Mouse (Mus musculus): Measurements from ENCODE around the gene Arfgef3. TPM values are rescaled to one million over a fixed set of nuclear protein-coding genes. Genes with fewer than 3 reads are reported as not detected.

Arfgef3 gene
- polyA plus RNA-seq, 1 experiment: not detected

- WGBS: 48% methylated on average over 2 of the region's 2 CpGs
- no peak for TF ChIP-seq CTCF (IDR thresholded peaks at IDR 0.05; ENCODE audit: insufficient read depth, low read depth, low read length)
- TF ChIP-seq POLR2A (IDR thresholded peaks at IDR 0.05; ENCODE audit: insufficient read depth, low read depth, low read length): no peak
- H3K4me3 ChIP-seq (ENCODE audit: insufficient read depth, low read depth, low read length): no peak overlapping the region
These were observed 43.6 kb downstream of the Arfgef3 start for GRCm38 (mm10) chr10:18700117-18700516.

GRCm38 (mm10) chr10:18699151-18699550, 44.6 kb downstream of the Arfgef3 start:
- WGBS: 95% methylated on average over 2 of the region's 2 CpGs

More at GRCm38 (mm10) chr10:18700117-18700516, 43.6 kb downstream of the Arfgef3 start:
- no peaks in the 10 kb centered on the region; the same call in 1 of the 2 replicates for H3K4me1 ChIP-seq (ENCODE audit: control insufficient read depth, insufficient read depth, low read length)
- no peak overlapping the region for H3K27ac ChIP-seq (ENCODE audit: insufficient read depth, low read depth, low read length)

GRCm38 (mm10) chr10:18696461-18696860, 47.3 kb downstream of the Arfgef3 start:
- Histone ChIP-seq H3K27ac (ENCODE audit: insufficient read depth, low read depth, low read length) (no peak overlapping the region), H3K4me3 (ENCODE audit: insufficient read depth, low read depth, low read length) (no peak overlapping the region), H3K4me1 (ENCODE audit: control insufficient read depth, insufficient read depth, low read length) (no peaks in the 10 kb centered on the region; the same call in 1 of the 2 replicates)
- 67% methylated on average over 6 of the region's 6 CpGs for WGBS
- TF ChIP-seq CTCF (IDR thresholded peaks at IDR 0.05; ENCODE audit: insufficient read depth, low read depth, low read length) (no peak), POLR2A (IDR thresholded peaks at IDR 0.05; ENCODE audit: insufficient read depth, low read depth, low read length) (no peak)

More at GRCm38 (mm10) chr10:18699151-18699550, 44.6 kb downstream of the Arfgef3 start:
- Histone ChIP-seq H3K4me3 (ENCODE audit: insufficient read depth, low read depth, low read length) (no peak overlapping the region), H3K27ac (ENCODE audit: insufficient read depth, low read depth, low read length) (no peak overlapping the region), H3K4me1 (ENCODE audit: control insufficient read depth, insufficient read depth, low read length) (no peaks in the 10 kb centered on the region; the same call in 1 of the 2 replicates)
- TF ChIP-seq CTCF (IDR thresholded peaks at IDR 0.05; ENCODE audit: insufficient read depth, low read depth, low read length): no peak
- TF ChIP-seq POLR2A (IDR thresholded peaks at IDR 0.05; ENCODE audit: insufficient read depth, low read depth, low read length): no peak

- H3K4me1 ChIP-seq (ENCODE audit: control insufficient read depth, insufficient read depth, low read length): no peaks in the 10 kb centered on the region
- no peak for TF ChIP-seq POLR2A (IDR thresholded peaks at IDR 0.05; ENCODE audit: insufficient read depth, low read depth, low read length)
- TF ChIP-seq CTCF (IDR thresholded peaks at IDR 0.05; ENCODE audit: insufficient read depth, low read depth, low read length): no peak
- H3K4me3 ChIP-seq (ENCODE audit: insufficient read depth, low read depth, low read length): no peak overlapping the region
- H3K27ac ChIP-seq (ENCODE audit: insufficient read depth, low read depth, low read length): no peak overlapping the region
- 44% methylated on average over 2 of the region's 2 CpGs for WGBS
These were observed 55.5 kb downstream of the Arfgef3 start for GRCm38 (mm10) chr10:18688234-18688633.

GRCm38 (mm10) chr10:18681385-18681954, 62.3 kb downstream of the Arfgef3 start:
- Histone ChIP-seq H3K27ac (ENCODE audit: insufficient read depth, low read depth, low read length) (no peak overlapping the region), H3K4me1 (ENCODE audit: control insufficient read depth, insufficient read depth, low read length) (no peaks in the 10 kb centered on the region), H3K4me3 (ENCODE audit: insufficient read depth, low read depth, low read length) (no peak overlapping the region)
- 89% methylated on average over 2 of the region's 2 CpGs for WGBS
- TF ChIP-seq CTCF (IDR thresholded peaks at IDR 0.05; ENCODE audit: insufficient read depth, low read depth, low read length) (no peak), POLR2A (IDR thresholded peaks at IDR 0.05; ENCODE audit: insufficient read depth, low read depth, low read length) (no peak)

- no peaks in the 10 kb centered on the region for H3K4me1 ChIP-seq (ENCODE audit: control insufficient read depth, insufficient read depth, low read length)
- WGBS: 78% methylated on average over 3 of the region's 3 CpGs
- H3K4me3 ChIP-seq (ENCODE audit: insufficient read depth, low read depth, low read length): no peak overlapping the region
- no peak overlapping the region for H3K27ac ChIP-seq (ENCODE audit: insufficient read depth, low read depth, low read length)
- TF ChIP-seq CTCF (IDR thresholded peaks at IDR 0.05; ENCODE audit: insufficient read depth, low read depth, low read length): no peak
- no peak for TF ChIP-seq POLR2A (IDR thresholded peaks at IDR 0.05; ENCODE audit: insufficient read depth, low read depth, low read length)
These were observed 62.9 kb downstream of the Arfgef3 start for GRCm38 (mm10) chr10:18680661-18681384.

GRCm38 (mm10) chr10:18678836-18679235, 64.9 kb downstream of the Arfgef3 start:
- Histone ChIP-seq H3K4me1 (ENCODE audit: control insufficient read depth, insufficient read depth, low read length) (no peaks in the 10 kb centered on the region), H3K27ac (ENCODE audit: insufficient read depth, low read depth, low read length) (no peak overlapping the region), H3K4me3 (ENCODE audit: insufficient read depth, low read depth, low read length) (no peak overlapping the region)
- TF ChIP-seq POLR2A (IDR thresholded peaks at IDR 0.05; ENCODE audit: insufficient read depth, low read depth, low read length) (no peak), CTCF (IDR thresholded peaks at IDR 0.05; ENCODE audit: insufficient read depth, low read depth, low read length) (no peak)
- 96% methylated on average over 4 of the region's 4 CpGs for WGBS

- WGBS: 94% methylated on average over 11 of the region's 11 CpGs
- TF ChIP-seq POLR2A (IDR thresholded peaks at IDR 0.05; ENCODE audit: insufficient read depth, low read depth, low read length) (no peak), CTCF (IDR thresholded peaks at IDR 0.05; ENCODE audit: insufficient read depth, low read depth, low read length) (no peak)
- Histone ChIP-seq H3K4me3 (ENCODE audit: insufficient read depth, low read depth, low read length) (no peak overlapping the region), H3K4me1 (ENCODE audit: control insufficient read depth, insufficient read depth, low read length) (no peaks in the 10 kb centered on the region), H3K27ac (ENCODE audit: insufficient read depth, low read depth, low read length) (no peak overlapping the region)
These were observed 79.0 kb downstream of the Arfgef3 start for GRCm38 (mm10) chr10:18664794-18665193.

GRCm38 (mm10) chr10:18664016-18664415, 79.7 kb downstream of the Arfgef3 start:
- Histone ChIP-seq H3K4me3 (ENCODE audit: insufficient read depth, low read depth, low read length) (no peak overlapping the region), H3K27ac (ENCODE audit: insufficient read depth, low read depth, low read length) (no peak overlapping the region), H3K4me1 (ENCODE audit: control insufficient read depth, insufficient read depth, low read length) (no peaks in the 10 kb centered on the region)
- TF ChIP-seq POLR2A (IDR thresholded peaks at IDR 0.05; ENCODE audit: insufficient read depth, low read depth, low read length): no peak
- no peak for TF ChIP-seq CTCF (IDR thresholded peaks at IDR 0.05; ENCODE audit: insufficient read depth, low read depth, low read length)
- 93% methylated on average over 2 of the region's 2 CpGs for WGBS

Data from olfactory bulb, adult 2 months (tissue).